Mouse (Mus musculus) bone marrow macrophage, adult 2 months (primary cell): ENCODE measurements around the gene Calm4.

Experiments used
- CTCF ChIP-seq: IDR thresholded peaks from 2 replicates; pipeline ENCODE4 v1.5.1; 2012; ENCODE audit warnings: low read depth, mild to moderate bottlenecking, low read length, moderate library complexity
- POLR2A ChIP-seq: IDR thresholded peaks from 2 replicates; pipeline ENCODE4 v1.6.1; 2012; ENCODE audit warnings: mild to moderate bottlenecking, low read depth, low read length, borderline replicate concordance

GRCm38 (mm10) chr13:3854856-3855255, 17.3 kb downstream of the Calm4 start:
- no peak for TF ChIP-seq CTCF
- no peak for TF ChIP-seq POLR2A
